Mouse (Mus musculus) CD4-positive, CD25-positive, alpha-beta regulatory T cell, adult 9 weeks (primary cell): Measurements from ENCODE around the gene Rhbdl3. TPM values are rescaled to one million over a fixed set of nuclear protein-coding genes. Genes with fewer than 3 reads are reported as not detected.

Experiments
- polyA plus RNA-seq: library from polyadenylated mRNA; unstranded; fragments of 100-300 nt; shearing (Covaris generic); gene quantifications from one replicate; pipeline ENCODE4 v1.2.1, GENCODE M21; 2017

Gene Rhbdl3
- 0.45 TPM for polyA plus RNA-seq

DNA sequence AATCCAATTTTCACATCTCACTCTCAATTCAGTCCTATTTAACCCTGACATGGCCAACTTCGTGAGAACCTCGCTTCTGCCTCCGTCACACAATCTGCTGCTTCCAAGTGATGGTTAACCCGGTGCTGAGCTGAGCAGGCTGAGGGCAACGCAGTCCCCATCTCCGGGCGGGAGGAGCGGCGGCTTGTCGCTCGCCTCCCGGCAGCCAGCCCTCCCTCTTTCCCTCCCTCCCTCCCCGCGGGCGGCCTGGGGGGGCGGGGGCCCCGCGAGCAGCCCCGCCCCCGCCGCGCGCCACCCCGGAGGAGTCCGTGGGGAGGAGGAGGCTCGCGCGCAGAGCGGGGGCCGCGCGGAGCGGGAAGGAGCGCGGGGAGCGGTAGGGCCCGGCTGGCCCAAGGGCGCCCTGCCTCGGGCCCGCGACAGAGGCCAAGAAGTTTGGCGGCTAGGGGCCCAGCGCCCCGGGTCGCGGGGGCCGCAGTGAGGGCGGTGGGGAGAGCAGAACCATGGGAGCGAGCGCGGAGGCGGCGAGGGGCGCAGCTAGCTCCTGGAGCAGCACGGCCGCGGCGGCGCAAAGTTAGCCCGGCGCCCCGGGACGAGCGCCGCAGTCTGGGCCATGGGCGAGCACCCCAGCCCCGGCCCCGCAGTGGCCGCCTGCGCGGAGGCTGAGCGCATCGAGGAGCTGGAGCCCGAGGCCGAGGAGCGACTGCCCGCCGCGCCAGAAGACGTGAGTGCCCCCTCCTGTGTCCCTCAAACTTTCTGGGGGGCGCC, at the start of gene Rhbdl3:
Rhbdl3 (plus strand) TSS at position 362 of the 765 bp plus-strand sequence.

DNA sequence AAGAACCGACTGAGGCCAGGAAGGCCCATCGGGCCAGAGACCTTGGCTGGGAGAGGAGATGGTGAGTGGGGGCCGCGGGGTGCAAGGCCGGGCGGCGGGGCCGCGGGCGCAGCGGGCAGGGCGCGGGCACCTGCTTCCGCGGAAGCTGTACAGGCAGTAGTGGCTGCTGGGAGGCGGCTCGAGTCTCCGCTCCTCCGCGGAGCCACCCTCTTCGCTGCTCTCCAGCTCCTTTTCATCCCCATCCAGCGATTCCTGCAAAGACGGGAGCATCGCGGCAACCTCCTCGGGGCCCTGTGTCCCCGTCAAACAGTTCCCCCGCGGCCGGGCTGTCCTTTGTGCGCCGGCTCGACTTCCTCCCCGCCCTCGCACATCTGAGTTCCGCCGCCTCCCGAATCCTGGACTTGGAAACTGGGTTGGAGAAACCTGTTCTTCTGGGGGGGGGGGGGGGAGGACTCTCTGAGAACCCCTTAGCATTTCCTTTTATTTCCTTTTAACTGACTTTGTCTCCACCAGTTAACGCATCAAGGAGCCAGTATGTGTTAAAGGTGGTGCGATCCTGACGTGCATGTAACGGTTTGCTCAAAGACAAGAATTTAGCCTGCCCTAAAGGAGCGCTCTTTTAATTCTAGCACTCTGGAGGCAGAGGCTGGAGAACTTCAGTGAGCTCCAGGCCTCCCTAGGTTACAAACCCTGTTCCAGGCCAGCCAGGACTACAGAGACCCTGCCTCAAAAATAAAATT, 77.2 kb downstream of the Rhbdl3 start, which contains the start of gene 5730455P16Rik:
5730455P16Rik (minus strand) TSS at position 323 of the 740 bp plus-strand sequence.

DNA sequence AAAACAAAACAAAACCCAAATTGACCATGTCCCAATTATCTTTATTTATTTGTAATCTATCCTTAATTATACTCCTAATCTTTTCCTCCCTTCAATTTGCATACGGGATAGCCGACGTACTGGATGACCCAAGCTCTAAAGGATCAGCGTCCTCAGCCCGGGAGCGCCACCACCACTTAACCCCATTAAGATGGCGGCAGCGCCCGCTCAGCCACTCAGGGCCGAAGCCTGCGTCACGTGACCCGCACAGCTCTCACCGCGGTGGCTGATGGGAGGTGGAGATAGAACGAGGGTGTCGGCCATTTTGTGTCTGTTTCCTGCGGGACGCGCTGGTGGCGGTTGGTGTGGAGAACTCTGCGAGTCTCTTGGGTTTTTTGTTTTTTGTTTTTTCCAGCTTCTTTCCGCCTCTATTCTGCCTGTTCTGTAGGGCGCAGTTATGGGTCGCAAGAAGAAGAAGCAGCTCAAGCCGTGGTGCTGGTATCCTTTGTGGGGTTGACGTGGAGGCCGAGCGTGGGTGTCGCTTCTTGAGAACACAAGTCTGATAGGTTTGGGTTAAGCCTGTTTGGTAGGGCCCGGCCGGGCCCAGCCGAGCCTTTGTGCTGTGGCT, 82.4 kb downstream of the Rhbdl3 start, which contains the start of gene Zfp207:
Zfp207 (plus strand) TSS at position 261 of the 607 bp plus-strand sequence.

Other genes with a start within 250 kb of the Rhbdl3 start
- 281 TPM for gene Crlf3, start 219.9 kb upstream of the Rhbdl3 start, polyA plus RNA-seq
- gene Atad5, start 211.5 kb upstream of the Rhbdl3 start, polyA plus RNA-seq: 5.2 TPM
- 22.4 TPM for gene Tefm, start 158.7 kb upstream of the Rhbdl3 start, polyA plus RNA-seq
- gene Adap2, start 146.8 kb upstream of the Rhbdl3 start, polyA plus RNA-seq: not detected
- gene Rnf135, start 117.1 kb upstream of the Rhbdl3 start, polyA plus RNA-seq: 14.8 TPM
- gene Rhot1, start 91.9 kb upstream of the Rhbdl3 start, polyA plus RNA-seq: 17.8 TPM
- 17.2 TPM for gene 5730455P16Rik, start 77.1 kb downstream of the Rhbdl3 start, polyA plus RNA-seq
- 271 TPM for gene Zfp207, start 82.4 kb downstream of the Rhbdl3 start, polyA plus RNA-seq
- gene Psmd11, start 127.7 kb downstream of the Rhbdl3 start, polyA plus RNA-seq: 173 TPM
- gene Cdk5r1, start 176.1 kb downstream of the Rhbdl3 start, polyA plus RNA-seq: 0.47 TPM